Mouse (Mus musculus) thymus, postnatal 25 days (tissue): Measurements from ENCODE around the gene Lrrc4c.

Source experiments
- DNase-seq: peaks from one replicate; pipeline ENCODE4 v3.0.0; 2022

Gene Lrrc4c

GRCm38 (mm10) chr2:97641661-97642060 lies 1323.7 kb downstream of the Lrrc4c start:
- no peak for DNase-seq

GRCm38 (mm10) chr2:97652711-97653110 lies 1334.7 kb downstream of the Lrrc4c start:
- DNase-seq = no peak
